Mouse (Mus musculus) thymus, adult 2 months (tissue): ENCODE data around the gene Cldn16. TPM values are rescaled to one million over a fixed set of nuclear protein-coding genes. Genes with fewer than 3 reads are reported as not detected.

Experiments used
- DNase-seq: peaks from one replicate; pipeline ENCODE4 v3.0.0; 2021
- H3K27ac ChIP-seq: fragments of 200-500 bp; 2 replicates; pipeline ENCODE4 v1.5.1; 2012; ENCODE audit warnings: low read length, control low read depth; ENCODE audit not compliant: control insufficient read depth, insufficient read depth
- H3K27me3 ChIP-seq: fragments of 200-500 bp; 2 replicates; pipeline ENCODE4 v1.6.1; 2012; ENCODE audit warnings: mild to moderate bottlenecking, low read length, moderate library complexity, mixed read lengths; ENCODE audit not compliant: control insufficient read depth, insufficient read depth
- H3K36me3 ChIP-seq: fragments of 200-500 bp; 2 replicates; pipeline ENCODE4 v1.6.1; 2012; ENCODE audit warnings: mild to moderate bottlenecking, low read length, moderate library complexity; ENCODE audit not compliant: control insufficient read depth, insufficient read depth
- H3K4me1 ChIP-seq: fragments of 200-500 bp; replicated peaks from 2 replicates; pipeline ENCODE4 v1.6.1; 2012; ENCODE audit warnings: low read length; ENCODE audit not compliant: control insufficient read depth, insufficient read depth
- H3K4me3 ChIP-seq: fragments of 200-500 bp; 2 replicates; pipeline ENCODE4 v1.5.1; 2012; ENCODE audit warnings: mild to moderate bottlenecking, low read length, control low read depth, moderate library complexity; ENCODE audit not compliant: control insufficient read depth, insufficient read depth
- CTCF ChIP-seq: fragments of 200-500 bp; IDR thresholded peaks from 2 replicates; pipeline ENCODE4 v1.5.1; 2012; ENCODE audit warnings: mild to moderate bottlenecking, control low read depth, low read length, moderate library complexity, borderline replicate concordance; ENCODE audit not compliant: control insufficient read depth, poor library complexity, insufficient read depth; ENCODE audit errors: extremely low read depth
- POLR2A ChIP-seq: fragments of 200-500 bp; IDR thresholded peaks from 2 replicates; pipeline ENCODE4 v1.6.1; 2012; ENCODE audit warnings: mild to moderate bottlenecking, low read length, control low read depth, moderate library complexity; ENCODE audit not compliant: control insufficient read depth, poor library complexity, insufficient read depth; ENCODE audit errors: extremely low read depth
- WGBS: fragments of 180-500 bp; shearing (Covaris S2); methylation state at CpG from one replicate; pipeline ENCODE4 v1.1.7; 2018; 5-methylcytosine and 5-hydroxymethylcytosine counted together
- polyA plus RNA-seq: library from polyadenylated mRNA; depleted of rRNA; stranded (reverse); fragments of >200 nt; gene quantifications from 2 replicates; pipeline ENCODE4 v1.2.3, GENCODE M21; 2012

Cldn16 gene
- polyA plus RNA-seq, 1 experiment = not detected

DNA sequence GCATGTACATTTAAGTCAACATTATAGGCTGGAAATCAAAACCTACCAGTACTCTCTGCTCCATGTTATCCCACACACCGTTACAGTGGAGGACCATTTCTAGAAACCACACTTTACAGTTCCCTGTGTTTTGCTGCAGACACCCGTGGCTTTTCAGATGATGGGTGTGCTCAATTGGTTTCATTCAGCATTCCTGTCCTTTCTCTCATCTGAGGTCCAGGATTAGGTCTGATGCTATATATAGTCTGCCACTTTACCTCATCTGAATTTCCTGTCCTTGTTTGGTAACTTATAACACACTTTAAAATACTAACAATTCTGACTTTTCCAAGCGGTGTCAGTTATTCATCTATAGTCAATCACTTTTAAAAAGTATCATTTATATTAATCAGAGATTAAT, 37.8 kb downstream of the Cldn16 start:
- Histone ChIP-seq H3K4me3 (no peak overlapping the region), H3K27me3 (no peaks in the 10 kb centered on the region), H3K27ac (no peak overlapping the region), H3K4me1 (no peaks in the 10 kb centered on the region), H3K36me3 (no peaks in the 10 kb centered on the region)
- DNase-seq = no peak
- TF ChIP-seq CTCF (no peak), POLR2A (no peak)
- WGBS = 74% methylated on average over 3 of the region's 3 CpGs

DNA sequence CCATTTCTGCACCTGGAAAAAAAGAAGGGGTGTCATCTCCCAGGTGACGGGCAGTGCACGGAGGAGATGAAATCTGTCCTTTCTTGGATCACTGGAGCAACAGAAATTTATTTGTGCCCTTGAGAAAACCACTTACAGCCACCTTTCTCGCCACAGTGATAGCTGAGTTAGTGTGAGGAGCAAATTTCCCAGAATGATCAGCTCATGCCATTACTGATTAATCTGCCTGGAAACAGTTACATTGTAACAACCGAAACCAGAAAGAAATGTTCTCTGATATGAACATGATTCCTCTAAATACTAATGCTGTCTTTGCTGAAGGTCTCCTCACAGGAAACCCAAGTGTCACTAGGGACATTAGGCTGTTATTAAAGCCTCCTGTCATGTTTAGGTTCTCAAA, 42.0 kb downstream of the Cldn16 start:
- no peaks in the 10 kb centered on the region for H3K36me3 ChIP-seq
- no peak for DNase-seq
- H3K4me3 ChIP-seq = no peak overlapping the region
- H3K4me1 ChIP-seq = no peaks in the 10 kb centered on the region
- TF ChIP-seq CTCF = no peak
- no peak for TF ChIP-seq POLR2A
- no peak overlapping the region for H3K27ac ChIP-seq
- WGBS = 94% methylated on average over 4 of the region's 4 CpGs
- H3K27me3 ChIP-seq = no peaks in the 10 kb centered on the region

DNA sequence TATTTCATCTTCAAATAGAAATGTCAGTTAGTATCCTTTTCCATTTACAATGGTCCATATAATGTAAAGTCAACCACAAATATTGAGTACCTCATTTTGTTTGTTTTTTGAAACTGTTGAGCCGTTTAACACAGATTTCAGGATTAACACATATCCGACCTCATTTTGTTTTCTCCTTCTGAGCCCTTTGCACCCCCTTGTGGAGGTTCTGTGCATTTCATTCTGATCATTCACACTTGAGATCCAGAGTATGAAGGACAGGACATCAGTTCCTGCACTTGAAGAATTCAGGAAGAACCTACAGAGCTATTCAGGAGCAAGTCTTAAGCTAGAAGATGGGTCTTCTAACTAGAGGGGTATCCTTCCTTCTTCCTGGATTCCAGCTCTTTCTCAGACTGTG, 56.7 kb downstream of the Cldn16 start:
- TF ChIP-seq CTCF = no peak
- no peak for TF ChIP-seq POLR2A
- no peaks in the 10 kb centered on the region for H3K36me3 ChIP-seq
- no peak for DNase-seq
- no peaks in the 10 kb centered on the region for H3K27me3 ChIP-seq
- H3K4me3 ChIP-seq = no peak overlapping the region
- no peaks in the 10 kb centered on the region for H3K4me1 ChIP-seq
- no peak overlapping the region for H3K27ac ChIP-seq
- WGBS = 42% methylated on average over 2 of the region's 2 CpGs

DNA sequence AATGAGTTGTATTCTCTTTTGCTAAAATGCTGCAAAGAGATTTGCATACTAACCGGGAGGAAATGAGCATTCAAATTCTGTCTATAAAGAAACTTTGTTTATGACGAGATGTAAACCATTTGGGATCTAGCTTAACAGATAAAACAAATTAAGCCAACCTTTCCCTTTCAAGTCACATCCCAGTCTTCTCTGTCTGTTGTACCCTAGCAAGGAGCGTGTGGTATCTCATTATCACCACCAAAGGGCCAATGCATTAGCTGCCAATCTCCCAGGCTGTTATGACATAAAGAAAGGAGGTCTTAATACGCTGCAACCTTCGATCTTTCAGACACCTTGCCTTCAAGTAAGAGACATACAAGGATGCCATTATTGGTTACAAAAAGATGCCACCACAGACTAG, 62.9 kb downstream of the Cldn16 start:
- H3K4me1 ChIP-seq = no peaks in the 10 kb centered on the region

DNA sequence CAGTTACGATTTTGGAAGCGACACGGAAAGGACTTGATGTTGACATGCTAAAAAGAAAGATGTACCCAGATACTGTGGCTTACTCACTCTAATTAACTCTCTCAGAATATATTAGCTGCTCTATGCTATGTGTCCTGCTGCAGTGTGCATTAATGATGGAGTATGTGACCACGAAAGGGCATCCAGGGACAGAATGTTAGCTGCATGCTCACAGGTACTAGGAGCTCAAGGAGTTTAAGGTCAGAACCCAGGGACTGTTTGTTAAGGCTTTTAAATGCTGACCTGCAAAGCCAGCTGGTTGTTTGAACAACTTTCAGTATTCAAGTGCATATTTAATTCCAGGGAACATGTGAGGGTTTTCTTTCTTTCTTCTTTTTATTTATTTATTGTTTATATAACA, 63.7 kb downstream of the Cldn16 start, which contains the start of gene Tmem207:
TSS of gene Tmem207 (minus strand) at position 101 of the 400 bp plus-strand sequence.
- WGBS = 96% methylated on average over 4 of the region's 4 CpGs
- H3K27me3 ChIP-seq = no peaks in the 10 kb centered on the region
- TF ChIP-seq POLR2A = no peak
- TF ChIP-seq CTCF = no peak
- no peak for DNase-seq
- no peak within 1 kb of the TSS for H3K4me3 ChIP-seq
- no peaks in the 10 kb centered on the region for H3K4me1 ChIP-seq
- H3K27ac ChIP-seq = no peak within 1 kb of the TSS
- no peaks in the 10 kb centered on the region for H3K36me3 ChIP-seq

More for the DNA sequence above, 62.9 kb downstream of the Cldn16 start:
- no peak overlapping the region for H3K27ac ChIP-seq
- no peak for TF ChIP-seq CTCF
- no peak for TF ChIP-seq POLR2A
- no peaks in the 10 kb centered on the region for H3K36me3 ChIP-seq
- H3K4me3 ChIP-seq = no peak overlapping the region
- H3K27me3 ChIP-seq = no peaks in the 10 kb centered on the region
- 92% methylated on average over 5 of the region's 5 CpGs for WGBS
- no peak for DNase-seq

DNA sequence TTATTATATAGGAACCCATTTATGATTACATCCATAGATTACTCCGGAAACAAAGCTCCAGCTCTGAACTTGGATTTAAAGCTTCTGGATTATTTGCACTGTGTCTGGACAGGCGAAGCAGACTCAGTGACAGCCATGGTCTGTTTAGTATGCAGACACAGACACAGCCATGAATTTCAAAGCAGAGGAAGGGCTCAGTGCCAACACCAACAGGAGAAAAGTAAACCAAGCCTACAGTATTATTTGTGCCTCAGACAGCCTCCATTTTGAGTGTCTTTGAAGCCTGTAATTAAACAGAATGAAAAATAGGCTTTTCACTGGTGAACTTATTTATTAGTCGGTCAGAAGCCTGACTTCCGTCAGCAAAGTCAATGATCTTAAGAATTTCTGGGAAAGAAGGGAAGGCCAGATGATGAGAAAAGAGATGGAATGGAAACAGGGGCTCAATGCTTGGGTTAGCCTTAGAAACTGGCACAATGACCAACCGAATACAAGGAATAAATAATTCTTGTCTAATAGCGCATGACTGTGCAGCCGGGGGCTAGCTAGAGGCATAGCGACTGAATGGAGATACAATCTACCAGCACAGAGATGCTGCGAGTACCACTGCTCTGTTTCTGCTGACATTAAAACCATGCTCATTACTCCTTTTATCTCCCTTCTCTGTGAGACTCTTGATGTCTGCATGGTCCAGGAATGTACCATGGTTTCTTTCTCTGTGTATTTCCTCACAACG, 65.2 kb downstream of the Cldn16 start:
- H3K27me3 ChIP-seq = no peaks in the 10 kb centered on the region
- H3K4me3 ChIP-seq = no peak overlapping the region
- no peak overlapping the region for H3K27ac ChIP-seq
- 95% methylated on average over 10 of the region's 10 CpGs for WGBS
- DNase-seq = no peak
- H3K36me3 ChIP-seq = no peaks in the 10 kb centered on the region
- no peaks in the 10 kb centered on the region for H3K4me1 ChIP-seq
- TF ChIP-seq CTCF (no peak), POLR2A (no peak)
